Mouse (Mus musculus): ENCODE measurements around the gene 1700029J07Rik. TPM values are rescaled to one million over a fixed set of nuclear protein-coding genes. Genes with fewer than 3 reads are reported as not detected.

1700029J07Rik gene
- polyA plus RNA-seq (2012; rRNA removed; ENCODE audit: low replicate concordance), result 0.06 TPM in 1 of 2 replicates, not detected in the other

GRCm38 (mm10) chr8:45975126-45975836 is at the start of gene 1700029J07Rik, which contains the start of gene Ufsp2:
TSS of gene 1700029J07Rik (minus strand) at chr8:45975252.
TSS of gene Ufsp2 (plus strand) at chr8:45975528.

DNA sequence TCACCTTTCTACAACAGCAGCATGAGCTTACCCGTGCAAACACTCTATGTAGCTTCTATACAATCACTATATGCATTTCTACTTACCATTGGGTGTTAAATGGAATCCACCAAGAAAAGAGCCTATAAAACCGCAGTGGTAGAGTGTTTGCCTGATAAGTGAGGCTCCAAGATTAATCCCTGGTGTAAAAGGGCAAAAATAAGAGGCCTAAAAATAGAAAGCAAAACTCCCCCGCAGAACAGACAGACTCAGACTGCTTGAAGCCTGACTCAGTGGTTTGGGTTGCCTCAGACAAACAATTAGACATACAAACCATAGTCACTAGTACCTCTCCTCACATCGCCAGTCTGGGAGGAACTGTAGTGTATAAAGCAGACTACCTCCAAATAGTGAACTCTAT is 30.5 kb upstream of the 1700029J07Rik start, which contains the start of gene Ankrd37:
Ankrd37 (minus strand) TSS at position 112 of the 400 bp plus-strand sequence.

GRCm38 (mm10) chr8:45999138-45999783 is 24.2 kb upstream of the 1700029J07Rik start, which contains the start of gene Lrp2bp:
TSS of gene Lrp2bp (plus strand) at chr8:45999303.

GRCm38 (mm10) chr8:45934582-45935014 is 40.5 kb downstream of the 1700029J07Rik start, which contains the start of gene Ccdc110:
TSS of gene Ccdc110 (plus strand) at chr8:45934619.

Other genes with a start within 250 kb of the 1700029J07Rik start
- 41.7 and 65.4 TPM in 2 replicates for gene Pdlim3, start 89.8 kb downstream of the 1700029J07Rik start, polyA plus RNA-seq (2012; rRNA removed; ENCODE audit: low replicate concordance)
- gene Ccdc110, start 40.6 kb downstream of the 1700029J07Rik start, polyA plus RNA-seq (2012; rRNA removed; ENCODE audit: low replicate concordance), result 0.05 TPM in 1 of 2 replicates, not detected in the other
- gene Ufsp2, start 276 bp upstream of the 1700029J07Rik start, polyA plus RNA-seq (2012; rRNA removed; ENCODE audit: low replicate concordance), result 3.1 and 4.7 TPM in 2 replicates
- gene Lrp2bp, start 24.1 kb upstream of the 1700029J07Rik start, polyA plus RNA-seq (2012; rRNA removed; ENCODE audit: low replicate concordance), result 0.06 TPM in 1 of 2 replicates, not detected in the other
- gene Ankrd37, start 30.5 kb upstream of the 1700029J07Rik start, polyA plus RNA-seq (2012; rRNA removed; ENCODE audit: low replicate concordance), result 6.0 and 7.7 TPM in 2 replicates
- 0.65 and 0.70 TPM in 2 replicates for gene Cfap97, start 176.5 kb upstream of the 1700029J07Rik start, polyA plus RNA-seq (2012; rRNA removed; ENCODE audit: low replicate concordance)
- 4.5 and 8.5 TPM in 2 replicates for gene Snx25, start 176.9 kb upstream of the 1700029J07Rik start, polyA plus RNA-seq (2012; rRNA removed; ENCODE audit: low replicate concordance)
- 71.3 and 78.1 TPM in 2 replicates for gene Slc25a4, start 236.0 kb upstream of the 1700029J07Rik start, polyA plus RNA-seq (2012; rRNA removed; ENCODE audit: low replicate concordance)

All from duodenum, adult 2 months (tissue).